Mouse (Mus musculus): ENCODE measurements at regions not wholly inside any gene's neighbourhood (a gene's known extent, or its start where the extent isn't known, plus 50 kb on each side); places are given as distances from the start of the nearest gene placed in this dataset.

GRCm38 (mm10) chr4:54552864-54553618 is 391.8 kb upstream of the Zfp462 start:
- no peaks in the 10 kb centered on the region for H3K4me1 ChIP-seq
- no peaks in the 10 kb centered on the region for H3K27me3 ChIP-seq (replicated peaks)
- ATAC-seq (ENCODE audit: insufficient read depth, low FRiP score, low read depth): no peak
- 78% methylated on average over 7 of the region's 7 CpGs for WGBS
- H3K4me2 ChIP-seq: no peak overlapping the region
- H3K9me3 ChIP-seq: no peaks in the 10 kb centered on the region
- no peak overlapping the region for H3K27ac ChIP-seq
- H3K36me3 ChIP-seq: no peaks in the 10 kb centered on the region
- H3K4me3 ChIP-seq (replicated peaks): no peak overlapping the region
- H3K9ac ChIP-seq: no peak overlapping the region

- 91% methylated on average over 1 of the region's 1 CpGs for WGBS
- Histone ChIP-seq H3K27me3 (replicated peaks) (no peaks in the 10 kb centered on the region), H3K27ac (no peak overlapping the region), H3K4me2 (no peak overlapping the region), H3K9me3 (no peaks in the 10 kb centered on the region), H3K9ac (no peak overlapping the region), H3K4me3 (replicated peaks) (no peak overlapping the region), H3K4me1 (no peaks in the 10 kb centered on the region), H3K36me3 (no peaks in the 10 kb centered on the region)
- ATAC-seq (ENCODE audit: insufficient read depth, low FRiP score, low read depth): no peak
Observed at GRCm38 (mm10) chr4:54563075-54563474, 381.8 kb upstream of the Zfp462 start.

GRCm38 (mm10) chr4:54573185-54573584 is 371.7 kb upstream of the Zfp462 start:
- Histone ChIP-seq H3K9ac (no peak overlapping the region), H3K9me3 (no peaks in the 10 kb centered on the region), H3K27ac (no peak overlapping the region), H3K36me3 (no peaks in the 10 kb centered on the region), H3K4me2 (no peak overlapping the region), H3K4me3 (replicated peaks) (no peak overlapping the region), H3K27me3 (replicated peaks) (no peaks in the 10 kb centered on the region), H3K4me1 (no peaks in the 10 kb centered on the region)
- no peak for ATAC-seq (ENCODE audit: insufficient read depth, low FRiP score, low read depth)

- Histone ChIP-seq H3K4me2 (no peak overlapping the region), H3K27ac (no peak overlapping the region), H3K27me3 (replicated peaks) (no peaks in the 10 kb centered on the region), H3K9me3 (no peaks in the 10 kb centered on the region), H3K9ac (no peak overlapping the region), H3K36me3 (no peaks in the 10 kb centered on the region), H3K4me3 (replicated peaks) (no peak overlapping the region), H3K4me1 (no peaks in the 10 kb centered on the region)
- WGBS: 80% methylated on average over 6 of the region's 6 CpGs
- no peak for ATAC-seq (ENCODE audit: insufficient read depth, low FRiP score, low read depth)
Observed at GRCm38 (mm10) chr4:54587197-54587596, 357.7 kb upstream of the Zfp462 start.

GRCm38 (mm10) chr4:54588704-54589103 is 356.1 kb upstream of the Zfp462 start:
- no peak for ATAC-seq (ENCODE audit: insufficient read depth, low FRiP score, low read depth)
- no peaks in the 10 kb centered on the region for H3K36me3 ChIP-seq
- WGBS: 65% methylated on average over 6 of the region's 6 CpGs
- no peak overlapping the region for H3K4me3 ChIP-seq (replicated peaks)
- H3K4me2 ChIP-seq: no peak overlapping the region
- no peaks in the 10 kb centered on the region for H3K4me1 ChIP-seq
- no peak overlapping the region for H3K27ac ChIP-seq
- no peaks in the 10 kb centered on the region for H3K27me3 ChIP-seq (replicated peaks)
- H3K9ac ChIP-seq: no peak overlapping the region
- H3K9me3 ChIP-seq: no peaks in the 10 kb centered on the region

DNA sequence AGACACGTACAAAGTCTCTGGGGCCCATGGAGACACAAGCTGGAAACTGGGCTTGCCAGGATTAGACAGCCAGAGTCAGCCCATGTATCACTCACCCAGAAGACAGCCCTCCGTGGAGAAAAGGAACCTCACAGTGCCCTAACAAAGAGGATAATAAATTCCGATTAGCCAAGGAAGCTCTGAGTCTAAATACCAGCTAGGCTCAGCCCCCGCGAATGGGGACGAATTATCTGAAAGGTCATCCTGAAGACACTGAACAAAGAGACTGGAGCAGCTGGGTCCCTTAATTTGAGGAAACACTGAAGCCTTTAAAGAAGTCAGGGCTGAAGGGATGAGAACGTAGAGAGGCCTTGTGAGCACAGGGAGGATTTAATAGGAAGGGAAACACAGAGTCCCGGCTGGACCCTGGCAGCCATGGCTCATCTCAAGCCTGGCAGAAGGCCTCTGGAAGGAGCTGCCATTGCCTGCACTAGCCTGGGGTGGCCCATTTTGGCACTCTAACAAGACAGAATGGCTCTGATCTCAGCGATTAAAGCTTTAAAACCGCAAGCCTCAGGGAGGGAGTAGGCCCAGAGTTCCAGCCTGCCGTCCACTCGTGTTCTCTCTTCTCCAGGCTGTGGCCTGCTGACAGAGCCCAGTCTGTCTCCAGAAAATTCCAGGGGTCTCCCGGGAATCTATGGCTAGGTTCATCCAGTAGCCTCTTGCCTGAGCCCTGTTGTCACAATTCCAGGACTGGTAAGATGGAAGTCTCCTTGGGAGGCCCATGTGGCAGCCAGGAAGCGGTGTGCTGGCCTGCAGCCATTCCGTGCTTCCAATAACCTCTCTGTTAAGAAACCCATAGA is 343.0 kb upstream of the Zfp462 start:
- 59% methylated on average over 15 of the region's 15 CpGs for WGBS
- Histone ChIP-seq H3K27ac (no peak overlapping the region), H3K36me3 (no peaks in the 10 kb centered on the region), H3K27me3 (replicated peaks) (no peaks in the 10 kb centered on the region), H3K4me3 (replicated peaks) (no peak overlapping the region), H3K4me2 (no peak overlapping the region), H3K9ac (no peak overlapping the region), H3K9me3 (no peaks in the 10 kb centered on the region), H3K4me1 (no peaks in the 10 kb centered on the region)
- no peak for ATAC-seq (ENCODE audit: insufficient read depth, low FRiP score, low read depth)

DNA sequence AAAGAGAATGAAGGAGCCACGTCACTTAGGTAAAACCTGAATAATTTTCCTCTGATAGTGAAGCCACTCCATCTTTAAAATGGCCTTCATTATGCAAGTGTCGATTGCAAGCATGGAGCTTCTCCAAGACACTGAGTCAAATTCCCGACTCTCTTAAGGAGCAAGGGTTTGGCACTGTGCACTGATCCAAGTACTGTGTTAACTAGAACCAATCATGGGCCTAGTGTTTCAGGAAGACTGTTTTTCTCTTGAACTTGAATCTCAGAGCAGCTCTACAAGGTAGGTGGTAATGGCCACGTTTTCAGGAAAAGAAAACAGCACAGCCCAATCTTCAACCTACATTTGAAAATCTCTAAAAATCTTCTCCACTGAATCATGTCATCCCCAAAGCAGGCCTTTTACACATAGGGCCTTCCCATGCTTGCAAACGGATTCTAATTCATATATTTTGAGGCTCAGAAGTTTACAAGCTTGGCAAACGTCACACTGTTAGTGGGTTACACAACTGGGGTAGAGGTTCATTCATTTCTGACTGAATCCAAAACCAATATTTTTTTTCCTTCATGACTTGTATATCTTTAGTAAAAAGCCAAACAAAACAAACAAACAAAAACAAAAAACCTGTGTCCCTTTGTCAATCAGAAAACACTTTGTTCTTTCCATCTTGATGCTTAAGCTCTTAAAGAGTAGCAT is 342.2 kb upstream of the Zfp462 start:
- WGBS: 81% methylated on average over 6 of the region's 6 CpGs
- no peaks in the 10 kb centered on the region for H3K9me3 ChIP-seq
- no peaks in the 10 kb centered on the region for H3K36me3 ChIP-seq
- H3K27ac ChIP-seq: no peak overlapping the region
- H3K4me2 ChIP-seq: no peak overlapping the region
- no peak for ATAC-seq (ENCODE audit: insufficient read depth, low FRiP score, low read depth)
- no peaks in the 10 kb centered on the region for H3K4me1 ChIP-seq
- no peak overlapping the region for H3K9ac ChIP-seq
- no peak overlapping the region for H3K4me3 ChIP-seq (replicated peaks)
- no peaks in the 10 kb centered on the region for H3K27me3 ChIP-seq (replicated peaks)

DNA sequence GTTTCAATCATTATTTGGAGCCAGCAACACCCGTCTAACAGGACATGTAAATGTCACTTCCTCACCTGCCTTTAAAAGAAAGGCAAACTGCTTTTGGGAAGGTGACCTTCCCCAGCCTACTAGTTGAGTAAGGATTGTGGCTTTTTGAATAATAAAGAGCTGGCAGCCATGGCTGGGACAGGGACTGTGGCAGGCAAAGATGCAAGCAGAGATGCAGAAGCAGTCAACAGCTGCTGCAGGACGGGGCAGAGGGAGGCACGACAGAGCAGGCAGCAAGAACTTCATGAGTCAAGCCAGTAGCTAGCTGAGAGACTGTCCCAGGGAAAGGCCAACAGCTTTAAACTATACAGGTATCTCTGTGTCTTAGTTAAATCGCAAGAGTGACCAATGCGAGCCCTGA is 334.7 kb upstream of the Zfp462 start:
- 76% methylated on average over 5 of the region's 5 CpGs for WGBS
- H3K4me1 ChIP-seq: no peaks in the 10 kb centered on the region
- no peaks in the 10 kb centered on the region for H3K27me3 ChIP-seq (replicated peaks)
- no peak for ATAC-seq (ENCODE audit: insufficient read depth, low FRiP score, low read depth)
- H3K9me3 ChIP-seq: no peaks in the 10 kb centered on the region
- H3K9ac ChIP-seq: no peak overlapping the region
- no peak overlapping the region for H3K4me3 ChIP-seq (replicated peaks)
- H3K36me3 ChIP-seq: no peaks in the 10 kb centered on the region
- no peak overlapping the region for H3K4me2 ChIP-seq
- H3K27ac ChIP-seq: no peak overlapping the region

DNA sequence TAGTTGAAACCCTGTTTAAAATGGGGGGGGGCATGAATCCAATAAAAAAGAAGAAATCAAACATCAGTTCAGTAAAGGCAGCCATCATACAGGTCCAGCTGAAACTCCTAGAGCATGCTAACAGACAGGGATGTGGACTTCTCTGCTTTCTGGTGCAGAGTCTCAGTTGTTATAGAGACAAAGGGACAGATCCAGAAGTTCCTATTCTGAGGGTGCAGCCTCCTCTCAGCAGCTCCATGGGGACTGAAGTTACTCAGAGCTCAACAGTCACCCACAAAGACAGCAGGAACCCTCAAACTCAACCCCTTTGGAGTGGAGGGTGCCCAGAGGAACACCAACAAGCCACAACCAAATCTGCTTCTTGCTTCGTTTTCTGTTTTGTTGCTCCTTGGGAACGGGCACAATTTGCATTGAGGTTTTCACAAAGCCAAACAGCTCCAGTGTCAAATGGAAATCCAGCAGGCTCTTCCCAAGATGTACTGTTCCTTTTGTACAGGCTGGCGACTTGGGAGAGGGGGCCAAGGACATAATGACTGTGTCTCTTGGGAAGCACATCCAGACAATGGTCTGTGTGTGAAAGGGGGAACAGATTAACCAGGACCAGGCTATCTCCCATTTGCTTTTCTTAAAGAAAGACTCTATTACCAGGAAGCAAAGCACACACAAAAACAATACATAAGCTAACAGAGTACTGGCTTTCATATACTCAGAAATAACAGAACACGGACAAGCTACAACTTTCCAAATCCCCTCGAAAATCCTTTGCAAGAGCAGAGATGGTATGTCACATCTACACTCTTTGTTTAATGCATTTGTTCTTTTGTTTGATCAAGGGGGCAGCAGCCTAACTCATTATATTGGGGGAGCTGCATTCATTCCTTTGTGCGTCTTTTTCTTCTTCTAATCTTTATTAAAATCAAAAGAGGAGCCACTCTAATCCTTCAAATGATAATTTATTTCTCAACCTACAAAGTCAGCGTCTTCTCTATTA is 332.6 kb upstream of the Zfp462 start:
- no peaks in the 10 kb centered on the region for H3K4me1 ChIP-seq
- no peaks in the 10 kb centered on the region for H3K36me3 ChIP-seq
- no peaks in the 10 kb centered on the region for H3K27me3 ChIP-seq (replicated peaks)
- no peak for ATAC-seq (ENCODE audit: insufficient read depth, low FRiP score, low read depth)
- no peak overlapping the region for H3K4me3 ChIP-seq (replicated peaks)
- WGBS: 61% methylated on average over 7 of the region's 7 CpGs
- no peaks in the 10 kb centered on the region for H3K9me3 ChIP-seq
- no peak overlapping the region for H3K9ac ChIP-seq
- no peak overlapping the region for H3K27ac ChIP-seq
- H3K4me2 ChIP-seq: no peak overlapping the region

DNA sequence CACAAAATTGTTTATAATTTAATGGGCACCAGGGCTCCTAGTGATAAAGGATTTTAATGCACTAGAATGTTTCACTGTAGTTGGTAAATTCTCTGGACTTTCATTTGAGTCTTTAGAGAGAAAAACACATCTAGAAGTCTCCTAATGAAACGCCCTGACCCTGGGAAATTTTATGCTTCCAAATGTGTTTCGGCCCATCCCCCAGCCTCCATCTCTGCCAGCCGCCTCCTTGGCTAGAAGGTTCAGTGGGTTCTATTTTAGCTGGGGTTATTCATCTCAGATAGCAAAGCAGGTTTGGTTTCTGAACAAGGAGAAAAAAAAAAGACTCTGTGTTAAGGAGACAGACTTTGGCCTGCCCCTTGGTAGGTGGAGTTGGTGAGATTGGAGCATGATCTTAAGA is 331.8 kb upstream of the Zfp462 start:
- no peaks in the 10 kb centered on the region for H3K36me3 ChIP-seq
- no peak overlapping the region for H3K4me2 ChIP-seq
- no peak for ATAC-seq (ENCODE audit: insufficient read depth, low FRiP score, low read depth)
- 67% methylated on average over 3 of the region's 3 CpGs for WGBS
- H3K4me1 ChIP-seq: no peaks in the 10 kb centered on the region
- H3K4me3 ChIP-seq (replicated peaks): no peak overlapping the region
- H3K27ac ChIP-seq: no peak overlapping the region
- H3K9me3 ChIP-seq: no peaks in the 10 kb centered on the region
- no peaks in the 10 kb centered on the region for H3K27me3 ChIP-seq (replicated peaks)
- no peak overlapping the region for H3K9ac ChIP-seq

DNA sequence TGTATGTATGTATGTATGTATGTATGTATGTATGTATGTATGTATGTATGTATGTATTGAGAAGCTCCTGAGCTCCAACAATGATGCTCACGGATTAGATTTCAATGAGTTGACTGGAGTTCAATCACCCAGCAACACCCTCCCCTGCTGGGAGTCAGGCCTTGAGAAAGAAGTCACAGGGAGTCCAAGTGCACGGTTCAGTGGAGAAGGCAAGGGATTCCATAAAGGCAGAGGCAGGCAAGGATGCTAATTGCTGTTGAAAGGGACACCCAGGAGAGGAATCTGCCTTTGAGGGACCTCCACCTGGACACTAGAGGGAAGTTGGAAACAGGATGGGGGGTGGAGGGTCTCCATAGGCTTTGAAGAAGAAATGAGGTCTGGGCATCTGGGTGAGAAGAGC is 331.2 kb upstream of the Zfp462 start:
- Histone ChIP-seq H3K36me3 (no peaks in the 10 kb centered on the region), H3K4me1 (no peaks in the 10 kb centered on the region), H3K27ac (no peak overlapping the region), H3K27me3 (replicated peaks) (no peaks in the 10 kb centered on the region), H3K9me3 (no peaks in the 10 kb centered on the region), H3K4me3 (replicated peaks) (no peak overlapping the region), H3K9ac (no peak overlapping the region), H3K4me2 (no peak overlapping the region)
- no peak for ATAC-seq (ENCODE audit: insufficient read depth, low FRiP score, low read depth)
- WGBS: 78% methylated on average over 2 of the region's 2 CpGs
